ENCODE assay signal across 19 mouse cellular contexts in genomic region chr4:54313804-54314203, GRCm38 (mm10).
DNase-seq lines count a peak whose midpoint lies in the region; ATAC-seq and TF ChIP-seq lines count a peak whose summit lies in the region.
"Had no signal": no experiment of that assay in that cellular context is flagged by ENCODE, and none has a peak within 500 bp of the region (broad histone marks: within the 10 kb centered on the region; RNA-seq: fewer than 3 reads in every experiment).

No protein-coding gene starts in this region.

- H3K9me3 ChIP-seq in forebrain, postnatal 0 days (ENCODE audit: low read length) = no peaks in the 10 kb centered on the region
- H3K9me3 ChIP-seq in forebrain, embryonic 16.5 days (ENCODE audit: control insufficient read depth, low read length) = no peaks in the 10 kb centered on the region
- H3K9me3 ChIP-seq in midbrain, postnatal 0 days (ENCODE audit: low read length) = no peaks in the 10 kb centered on the region
- no peaks in the 10 kb centered on the region for H3K9me3 ChIP-seq in midbrain, embryonic 14.5 days (ENCODE audit: control insufficient read depth, low read length)
- H3K9me3 ChIP-seq in embryonic facial prominence, embryonic 14.5 days (ENCODE audit: control insufficient read depth, low read length) = no peaks in the 10 kb centered on the region
- no peaks in the 10 kb centered on the region for H3K9me3 ChIP-seq in limb, embryonic 10.5 days (replicated peaks)
- H3K9me3 ChIP-seq: embryonic facial prominence, embryonic 15.5 days; megakaryocyte, embryonic 14.5 days; neural tube, embryonic 13.5 days had no signal

- WGBS in forebrain, postnatal 0 days = 89% methylated on average over 1 of the region's 1 CpGs
- 82% methylated on average over 1 of the region's 1 CpGs for WGBS in forebrain, embryonic 16.5 days
- WGBS in midbrain, postnatal 0 days = 83% methylated on average over 1 of the region's 1 CpGs
- 77% methylated on average over 1 of the region's 1 CpGs for WGBS in midbrain, embryonic 14.5 days
- 78% methylated on average over 1 of the region's 1 CpGs for WGBS in embryonic facial prominence, embryonic 14.5 days
- 86% methylated on average over 1 of the region's 1 CpGs for WGBS in limb, embryonic 10.5 days

- DNase-seq in forebrain, postnatal 0 days = no peak
- no peak for DNase-seq in midbrain, postnatal 0 days (ENCODE audit: low spot score)
- DNase-seq in midbrain, embryonic 14.5 days = no peak
- peak; percentile 20 for DNase-seq in embryonic facial prominence, embryonic 14.5 days (ENCODE audit: low spot score)
- no peak for DNase-seq in thymus, postnatal 36 days
- no peak for DNase-seq in adrenal gland, adult 18-20 months (ENCODE audit: low spot score in 2 of 2)
- no peak for DNase-seq in limb, embryonic 10.5 days (ENCODE audit: low spot score)
- DNase-seq: cerebellum, adult 9-11 months; right cerebral cortex, postnatal 4 days; thymus, adult 2 months had no signal

- H3K27me3 ChIP-seq in forebrain, postnatal 0 days (ENCODE audit: insufficient read depth, low read length) = no peaks in the 10 kb centered on the region
- H3K27me3 ChIP-seq in forebrain, embryonic 16.5 days (replicated peaks; ENCODE audit: control insufficient read depth, insufficient read depth, low read length) = no peaks in the 10 kb centered on the region
- no peaks in the 10 kb centered on the region for H3K27me3 ChIP-seq in midbrain, postnatal 0 days (ENCODE audit: insufficient read depth, low read length)
- no peaks in the 10 kb centered on the region for H3K27me3 ChIP-seq in midbrain, embryonic 14.5 days (ENCODE audit: control insufficient read depth, insufficient read depth, low read length)
- H3K27me3 ChIP-seq in embryonic facial prominence, embryonic 14.5 days (replicated peaks; ENCODE audit: control insufficient read depth, insufficient read depth, low read length) = no peaks in the 10 kb centered on the region
- H3K27me3 ChIP-seq in limb, embryonic 10.5 days (ENCODE audit: low read depth, poor library complexity, severe bottlenecking) = no peaks in the 10 kb centered on the region
- H3K27me3 ChIP-seq: embryonic facial prominence, embryonic 15.5 days; megakaryocyte, embryonic 14.5 days; neural tube, embryonic 13.5 days had no signal

- TF ChIP-seq CTCF in forebrain, postnatal 0 days (IDR thresholded peaks at IDR 0.05; ENCODE audit: low read depth) = 0 out of 2 replicates have a peak, but pooled peaks have one; percentile 12
- peak; percentile 50 for TF ChIP-seq CTCF in midbrain, postnatal 0 days (IDR thresholded peaks at IDR 0.05)

- H3K4me2 ChIP-seq in forebrain, postnatal 0 days (ENCODE audit: low read depth) = no peak overlapping the region
- H3K4me2 ChIP-seq in forebrain, embryonic 16.5 days (ENCODE audit: low read length) = no peak overlapping the region
- no peak overlapping the region for H3K4me2 ChIP-seq in midbrain, postnatal 0 days (ENCODE audit: low read depth, low read length, poor library complexity, severe bottlenecking)
- H3K4me2 ChIP-seq in midbrain, embryonic 14.5 days (ENCODE audit: low read length) = no peak overlapping the region
- H3K4me2 ChIP-seq in embryonic facial prominence, embryonic 14.5 days (ENCODE audit: low read depth, low read length) = no peak overlapping the region
- H3K4me2 ChIP-seq: embryonic facial prominence, embryonic 15.5 days; liver, embryonic 11.5 days; neural tube, embryonic 13.5 days had no signal

- H3K27ac ChIP-seq in forebrain, postnatal 0 days (ENCODE audit: low read depth, low read length) = no peak overlapping the region
- H3K27ac ChIP-seq in forebrain, embryonic 16.5 days (ENCODE audit: low read length) = no peak overlapping the region
- no peak overlapping the region for H3K27ac ChIP-seq in midbrain, postnatal 0 days (ENCODE audit: low read depth, low read length)
- H3K27ac ChIP-seq in midbrain, embryonic 14.5 days (replicated peaks; ENCODE audit: low read depth, low read length) = no peak overlapping the region
- H3K27ac ChIP-seq in embryonic facial prominence, embryonic 14.5 days (replicated peaks; ENCODE audit: low read depth, low read length) = no peak overlapping the region
- H3K27ac ChIP-seq in limb, embryonic 10.5 days = no peak overlapping the region
- H3K27ac ChIP-seq: embryonic facial prominence, embryonic 15.5 days; neural tube, embryonic 13.5 days had no signal

- H3K9ac ChIP-seq in forebrain, postnatal 0 days = no peak overlapping the region
- H3K9ac ChIP-seq in forebrain, embryonic 16.5 days (replicated peaks; ENCODE audit: low read depth, low read length) = no peak overlapping the region
- H3K9ac ChIP-seq in midbrain, postnatal 0 days (replicated peaks; ENCODE audit: low read length, poor library complexity, severe bottlenecking) = no peak overlapping the region
- no peak overlapping the region for H3K9ac ChIP-seq in midbrain, embryonic 14.5 days (replicated peaks; ENCODE audit: low read length)
- H3K9ac ChIP-seq in embryonic facial prominence, embryonic 14.5 days (ENCODE audit: low read depth, low read length) = no peak overlapping the region
- H3K9ac ChIP-seq: embryonic facial prominence, embryonic 15.5 days; neural tube, embryonic 13.5 days had no signal

- no peaks in the 10 kb centered on the region for H3K4me1 ChIP-seq in forebrain, postnatal 0 days (ENCODE audit: insufficient read depth)
- no peaks in the 10 kb centered on the region for H3K4me1 ChIP-seq in forebrain, embryonic 16.5 days (replicated peaks; ENCODE audit: control insufficient read depth, insufficient read depth, low read length)
- H3K4me1 ChIP-seq in midbrain, postnatal 0 days (ENCODE audit: insufficient read depth, low read length) = no peaks in the 10 kb centered on the region
- no peaks in the 10 kb centered on the region for H3K4me1 ChIP-seq in midbrain, embryonic 14.5 days (ENCODE audit: control insufficient read depth, insufficient read depth, low read length)
- no peaks in the 10 kb centered on the region for H3K4me1 ChIP-seq in embryonic facial prominence, embryonic 14.5 days (ENCODE audit: control insufficient read depth, insufficient read depth, low read length)
- no peaks in the 10 kb centered on the region for H3K4me1 ChIP-seq in limb, embryonic 10.5 days
- H3K4me1 ChIP-seq: embryonic facial prominence, embryonic 15.5 days; megakaryocyte, embryonic 14.5 days; neural tube, embryonic 13.5 days had no signal

- no peak for ATAC-seq in forebrain, postnatal 0 days
- no peak for ATAC-seq in forebrain, embryonic 16.5 days
- no peak for ATAC-seq in midbrain, postnatal 0 days (ENCODE audit: low FRiP score)
- ATAC-seq in midbrain, embryonic 14.5 days (ENCODE audit: low FRiP score, low TSS enrichment) = no peak
- ATAC-seq in embryonic facial prominence, embryonic 14.5 days (ENCODE audit: low read depth) = no peak
- ATAC-seq: activated CD4-positive, CD25-positive, alpha-beta regulatory T cell, adult 4 months; hindbrain, embryonic 16.5 days; lung, postnatal 0 days had no signal

- no peaks in the 10 kb centered on the region for H3K36me3 ChIP-seq in forebrain, postnatal 0 days (ENCODE audit: insufficient read depth)
- no peaks in the 10 kb centered on the region for H3K36me3 ChIP-seq in forebrain, embryonic 16.5 days (ENCODE audit: control insufficient read depth, insufficient read depth)
- H3K36me3 ChIP-seq in midbrain, postnatal 0 days (ENCODE audit: insufficient read depth, low read length) = no peaks in the 10 kb centered on the region
- no peaks in the 10 kb centered on the region for H3K36me3 ChIP-seq in midbrain, embryonic 14.5 days (ENCODE audit: control insufficient read depth, insufficient read depth, low read length)
- no peaks in the 10 kb centered on the region for H3K36me3 ChIP-seq in embryonic facial prominence, embryonic 14.5 days (ENCODE audit: control insufficient read depth, insufficient read depth, low read length)
- H3K36me3 ChIP-seq in limb, embryonic 10.5 days = no peaks in the 10 kb centered on the region
- H3K36me3 ChIP-seq: embryonic facial prominence, embryonic 15.5 days; G1E; neural tube, embryonic 13.5 days had no signal

- H3K4me3 ChIP-seq in forebrain, postnatal 0 days (ENCODE audit: low read depth, low read length) = no peak overlapping the region
- H3K4me3 ChIP-seq in forebrain, embryonic 16.5 days (replicated peaks; ENCODE audit: low read length) = no peak overlapping the region
- no peak overlapping the region for H3K4me3 ChIP-seq in midbrain, postnatal 0 days (ENCODE audit: low read depth, low read length)
- H3K4me3 ChIP-seq in midbrain, embryonic 14.5 days (replicated peaks; ENCODE audit: low read depth, low read length) = no peak overlapping the region
- H3K4me3 ChIP-seq in embryonic facial prominence, embryonic 14.5 days (ENCODE audit: low read depth, low read length) = no peak overlapping the region
- H3K4me3 ChIP-seq in limb, embryonic 10.5 days = no peak overlapping the region
- H3K4me3 ChIP-seq: embryonic facial prominence, embryonic 15.5 days; megakaryocyte, embryonic 14.5 days; neural tube, embryonic 13.5 days had no signal
